Mouse (Mus musculus) ES-Bruce4 (cell line): ENCODE measurements at regions not wholly inside any gene's neighbourhood (a gene's known extent, or its start where the extent isn't known, plus 50 kb on each side); places are given as distances from the start of the nearest gene placed in this dataset.

Experiments used
- CTCF ChIP-seq: IDR thresholded peaks from one replicate; pipeline ENCODE4 v1.8.1; 2011; ENCODE audit warnings: low read depth, low read length
- EP300 ChIP-seq: IDR thresholded peaks from 2 replicates; pipeline ENCODE4 v1.6.1; 2011; ENCODE audit warnings: low read depth, low read length; ENCODE audit not compliant: insufficient read depth
- POLR2A ChIP-seq: IDR thresholded peaks from one replicate; pipeline ENCODE4 v1.8.1; 2011; ENCODE audit warnings: low read length; ENCODE audit not compliant: insufficient read depth

GRCm38 (mm10) chr2:180389013-180389412, 54.5 kb upstream of the Gata5 start:
- TF ChIP-seq POLR2A (no peak), CTCF (no peak), EP300 (no peak)
